Mouse (Mus musculus) Muller cell, postnatal 12 days (primary cell): ENCODE results near the gene Map7d1.
"Not testable (repeated sequence)": the region's sequence is repeated elsewhere in the genome, so short reads cannot be mapped to it uniquely, and the experiment has no call there.

Experiments used
- DNase-seq: peaks from one replicate; pipeline ENCODE4 v3.0.0-alpha.2; 2015; ENCODE audit errors: inconsistent ontology term

The Map7d1 gene

GRCm38 (mm10) chr4:126241956-126242355 is 14.2 kb downstream of the Map7d1 start:
- DNase-seq, result no peak

DNA sequence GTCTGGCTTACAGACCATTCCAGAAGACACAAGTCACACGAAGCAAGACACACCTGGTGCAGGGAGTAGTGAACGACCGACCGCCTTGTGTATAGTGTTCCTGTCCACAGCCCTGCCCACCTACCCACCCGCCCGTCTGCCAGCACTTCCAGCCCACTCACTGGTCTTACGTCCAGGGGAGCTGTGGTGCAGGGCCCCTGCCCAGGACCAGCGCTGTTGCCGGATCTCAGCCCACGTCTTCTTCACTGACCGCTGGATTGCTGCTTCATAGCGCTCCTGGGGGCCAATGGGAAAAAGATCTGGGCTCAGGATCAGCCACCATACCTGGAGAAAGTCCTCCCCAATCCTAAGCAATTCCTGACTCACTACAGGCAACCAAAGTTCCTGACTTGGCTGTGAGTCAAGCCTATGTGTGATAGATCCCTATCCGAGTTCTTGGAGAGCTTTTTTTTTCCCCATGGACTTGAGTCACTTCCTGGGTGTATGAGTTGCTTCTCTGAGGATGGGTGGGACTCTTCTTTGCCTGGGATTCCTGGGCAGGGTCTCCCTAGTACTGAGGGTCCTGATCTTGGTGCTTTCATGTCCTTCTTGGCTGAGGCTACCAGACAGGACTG is 16.2 kb downstream of the Map7d1 start:
- DNase-seq, result no peak

- DNase-seq, result no peak
Observed at GRCm38 (mm10) chr4:126237721-126238242, 18.4 kb downstream of the Map7d1 start.

DNA sequence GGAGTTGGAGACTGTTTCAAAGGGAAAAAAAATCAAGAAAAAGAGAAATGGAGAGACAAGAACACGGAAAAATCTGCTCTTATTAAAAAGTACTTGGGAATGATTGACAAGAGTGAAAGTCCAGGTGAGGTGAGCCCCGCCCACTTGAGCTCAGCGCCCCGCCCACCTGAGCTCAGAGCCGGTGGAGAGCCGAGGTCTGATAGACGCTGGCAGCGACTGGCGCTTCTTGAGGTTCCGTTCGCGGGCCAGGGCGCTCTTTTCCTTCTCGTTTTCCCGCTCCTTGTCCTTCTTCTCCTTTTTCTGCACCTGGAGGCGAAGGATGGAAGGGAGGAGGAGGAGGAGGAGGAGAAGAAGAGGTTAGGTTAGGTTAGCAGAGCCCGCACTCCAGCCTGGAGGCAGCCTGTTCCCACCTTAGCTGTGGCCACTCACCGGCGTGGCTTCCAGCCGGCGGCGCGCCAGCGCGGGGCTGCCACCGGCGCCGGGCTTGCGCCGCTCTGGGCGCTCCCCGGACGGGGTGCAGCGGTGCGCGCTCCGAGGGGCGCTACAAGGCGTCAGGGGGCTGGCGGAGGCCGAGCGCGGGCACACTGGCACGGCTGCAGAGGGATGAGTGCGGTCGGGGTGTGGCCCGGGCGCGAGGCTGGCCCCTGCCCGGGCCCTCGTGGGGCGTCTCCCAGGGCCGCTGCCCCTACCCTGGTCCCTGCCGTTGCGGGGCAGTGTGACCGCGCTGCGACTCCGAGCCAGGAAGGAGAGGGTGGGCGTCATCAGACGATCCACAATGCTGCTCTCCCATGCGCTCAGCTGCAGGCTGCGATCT is 19.5 kb downstream of the Map7d1 start:
- DNase-seq, result no peak

DNA sequence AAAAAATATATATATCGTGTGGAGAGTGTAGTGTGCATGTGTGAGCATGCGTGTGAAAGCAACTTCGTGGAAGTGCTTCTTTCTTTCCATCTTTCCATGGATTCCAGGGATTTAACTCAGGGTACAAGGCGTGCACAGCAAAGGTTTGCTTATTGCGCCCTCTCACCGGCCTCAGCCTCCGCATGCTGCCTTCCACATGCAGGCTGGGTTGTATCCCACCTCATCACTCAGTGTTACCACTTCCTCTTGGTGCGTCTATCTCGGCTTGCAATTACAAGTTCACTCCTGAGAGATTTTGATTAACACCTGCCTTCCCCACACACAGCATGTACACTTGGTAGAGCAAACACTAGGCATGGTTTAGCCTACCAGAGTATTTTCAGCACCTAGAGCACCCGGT is 21.0 kb downstream of the Map7d1 start:
- DNase-seq, result no peak

DNA sequence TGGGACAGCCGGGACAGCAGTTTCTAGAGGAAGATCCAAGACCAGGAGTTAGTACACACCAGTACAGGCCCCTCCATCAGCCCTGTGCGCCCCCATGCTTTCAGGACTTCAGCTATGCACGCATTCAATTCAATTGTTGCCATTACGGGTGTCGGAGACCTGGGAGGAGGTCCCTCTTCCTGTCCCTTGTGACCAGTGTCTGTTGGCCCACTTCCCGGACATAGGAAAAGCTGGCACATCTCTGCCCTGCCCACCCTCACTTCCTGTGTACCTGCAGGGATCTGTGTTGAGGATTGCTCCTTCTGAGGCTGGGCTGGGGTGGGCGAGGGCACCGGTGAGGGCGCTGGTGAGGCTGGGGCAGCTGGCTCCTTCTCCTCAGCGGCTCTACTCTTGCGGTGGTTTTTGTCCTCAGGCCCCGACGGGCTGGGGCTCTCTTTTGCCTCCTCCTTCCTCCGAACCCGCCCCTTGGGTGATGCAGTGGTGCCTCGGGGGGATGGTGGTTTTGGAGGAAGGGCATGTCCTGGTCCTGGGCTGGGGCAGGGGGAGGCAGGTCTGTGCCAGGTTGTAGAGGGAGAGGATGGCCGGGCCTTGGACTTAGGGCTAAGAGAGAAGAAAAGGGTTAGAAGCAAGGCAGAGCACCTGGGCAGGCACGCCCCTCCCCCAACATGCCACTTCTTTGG is 21.5 kb downstream of the Map7d1 start:
- DNase-seq, result no peak

- DNase-seq, result no peak
Observed at GRCm38 (mm10) chr4:126233676-126234308, 22.4 kb downstream of the Map7d1 start.

- DNase-seq, result no peak
Observed at GRCm38 (mm10) chr4:126229900-126230299, 26.2 kb downstream of the Map7d1 start.

- peak; percentile 63 for DNase-seq
Observed at GRCm38 (mm10) chr4:126228144-126228543, 28.0 kb downstream of the Map7d1 start.

DNA sequence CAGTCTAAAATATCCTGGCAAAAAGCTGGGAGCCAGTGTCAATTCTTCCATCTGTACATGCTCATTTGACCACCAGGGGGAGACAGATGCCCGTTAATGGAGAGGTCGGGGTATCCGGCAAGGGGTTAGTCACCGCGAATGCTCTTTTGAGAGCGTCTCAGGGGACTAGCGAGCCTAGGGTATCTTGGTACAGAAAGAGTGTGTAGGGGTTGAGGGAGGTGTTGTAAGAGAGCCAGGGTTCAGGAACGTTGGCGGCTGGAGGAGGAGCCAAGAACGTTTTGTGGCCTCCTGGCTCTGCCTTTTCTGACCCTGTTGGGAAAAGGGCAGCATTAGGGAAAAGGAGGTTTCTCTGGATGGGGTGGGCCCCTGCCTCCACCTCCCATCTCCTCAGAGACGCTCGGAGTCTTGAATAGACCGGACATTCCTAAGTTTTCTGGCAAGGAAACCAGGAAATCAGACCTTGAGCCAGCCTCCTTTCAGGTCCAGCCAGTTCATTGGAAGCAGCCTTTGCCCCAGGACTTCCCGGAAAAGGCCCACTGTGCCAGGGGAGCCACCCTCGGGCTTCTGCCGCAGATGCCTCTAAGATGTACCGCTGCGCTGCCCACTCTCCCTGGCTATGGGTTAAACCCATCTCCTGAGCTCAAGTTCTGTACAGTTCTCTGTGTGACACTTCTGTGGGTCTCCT is 28.9 kb downstream of the Map7d1 start:
- peak; percentile 85 for DNase-seq

- no peak for DNase-seq
Observed at GRCm38 (mm10) chr4:126226640-126227039, 29.5 kb downstream of the Map7d1 start.

DNA sequence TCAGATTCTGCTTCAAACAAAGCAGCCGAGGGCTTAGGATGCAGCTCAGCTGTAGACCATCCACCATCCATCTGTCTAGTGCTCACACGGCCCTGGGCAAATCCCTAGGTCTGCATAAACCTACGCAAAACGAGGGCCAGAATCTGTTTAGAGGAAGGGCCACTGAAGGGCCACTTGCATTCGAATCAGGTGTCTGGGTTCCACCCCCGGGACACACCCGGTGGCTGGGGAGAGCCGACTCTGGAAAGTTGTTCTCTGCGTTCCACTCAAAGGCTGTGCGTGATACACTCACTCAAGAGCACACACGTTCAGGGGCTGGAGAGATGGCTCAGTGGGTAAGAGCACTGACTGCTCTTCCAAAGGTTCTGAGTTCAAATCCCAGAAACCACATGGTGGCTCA is 33.5 kb downstream of the Map7d1 start:
- no peak for DNase-seq

- no peak for DNase-seq
Observed at GRCm38 (mm10) chr4:126220045-126220444, 36.1 kb downstream of the Map7d1 start.

- DNase-seq, result not testable (repeated sequence)
Observed at GRCm38 (mm10) chr4:126219540-126219939, 36.6 kb downstream of the Map7d1 start.

- DNase-seq, result peak; percentile 62
Observed at GRCm38 (mm10) chr4:126217771-126218170, 38.4 kb downstream of the Map7d1 start.

DNA sequence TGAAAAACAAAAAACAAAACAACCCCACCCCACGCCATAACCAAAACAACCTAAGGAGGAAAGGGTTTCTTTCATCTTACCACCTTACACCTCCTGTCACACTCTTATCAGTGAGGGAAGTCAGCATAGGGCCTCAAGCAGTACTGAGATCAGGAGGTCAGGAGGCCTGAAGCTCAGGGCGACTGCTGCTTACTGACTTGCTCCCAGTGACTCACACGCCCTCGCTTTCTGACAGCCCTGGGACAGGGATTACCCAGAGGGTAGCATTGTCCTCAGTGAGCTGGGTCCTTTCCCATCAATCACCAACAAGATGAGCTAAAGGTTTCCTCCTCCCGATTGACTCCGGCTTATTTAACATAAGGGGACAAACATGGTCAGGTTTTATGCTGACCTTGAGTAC is 49.1 kb downstream of the Map7d1 start:
- DNase-seq, result no peak

- no peak for DNase-seq
Observed at GRCm38 (mm10) chr4:126205386-126205785, 50.8 kb downstream of the Map7d1 start.

GRCm38 (mm10) chr4:126204661-126205230 is 51.4 kb downstream of the Map7d1 start:
- no peak for DNase-seq

- DNase-seq, result no peak
Observed at GRCm38 (mm10) chr4:126204016-126204415, 52.1 kb downstream of the Map7d1 start.

DNA sequence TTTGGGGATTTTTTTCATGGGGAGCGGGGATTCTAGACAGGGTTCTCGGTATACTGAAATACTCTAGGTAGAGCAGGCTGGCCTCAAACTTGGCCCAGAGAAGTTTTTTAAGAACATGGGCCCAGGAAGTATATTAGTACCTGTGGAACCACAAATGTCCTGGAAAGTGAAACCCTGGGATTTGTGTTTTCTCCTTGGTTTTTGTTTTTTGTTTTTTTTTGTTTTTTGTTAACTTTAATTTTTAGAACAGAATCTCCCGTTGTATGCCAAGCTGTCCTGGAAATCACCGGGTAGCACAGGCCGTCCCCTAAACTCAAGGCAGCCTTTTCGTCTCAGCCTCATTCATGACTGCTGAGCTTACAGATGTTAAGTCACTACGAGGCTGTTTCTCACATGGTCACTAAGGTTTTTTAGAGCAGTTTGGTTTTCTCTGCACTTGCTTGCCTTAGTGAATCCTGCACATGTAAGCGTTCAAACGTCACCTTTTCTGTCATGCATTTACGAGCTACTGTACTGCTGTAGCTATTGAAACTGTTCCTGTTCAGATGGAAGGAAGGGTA is 52.7 kb downstream of the Map7d1 start:
- no peak for DNase-seq
